Comparison of ENCODE assay signal across 10 mouse cellular contexts in the genomic region with DNA sequence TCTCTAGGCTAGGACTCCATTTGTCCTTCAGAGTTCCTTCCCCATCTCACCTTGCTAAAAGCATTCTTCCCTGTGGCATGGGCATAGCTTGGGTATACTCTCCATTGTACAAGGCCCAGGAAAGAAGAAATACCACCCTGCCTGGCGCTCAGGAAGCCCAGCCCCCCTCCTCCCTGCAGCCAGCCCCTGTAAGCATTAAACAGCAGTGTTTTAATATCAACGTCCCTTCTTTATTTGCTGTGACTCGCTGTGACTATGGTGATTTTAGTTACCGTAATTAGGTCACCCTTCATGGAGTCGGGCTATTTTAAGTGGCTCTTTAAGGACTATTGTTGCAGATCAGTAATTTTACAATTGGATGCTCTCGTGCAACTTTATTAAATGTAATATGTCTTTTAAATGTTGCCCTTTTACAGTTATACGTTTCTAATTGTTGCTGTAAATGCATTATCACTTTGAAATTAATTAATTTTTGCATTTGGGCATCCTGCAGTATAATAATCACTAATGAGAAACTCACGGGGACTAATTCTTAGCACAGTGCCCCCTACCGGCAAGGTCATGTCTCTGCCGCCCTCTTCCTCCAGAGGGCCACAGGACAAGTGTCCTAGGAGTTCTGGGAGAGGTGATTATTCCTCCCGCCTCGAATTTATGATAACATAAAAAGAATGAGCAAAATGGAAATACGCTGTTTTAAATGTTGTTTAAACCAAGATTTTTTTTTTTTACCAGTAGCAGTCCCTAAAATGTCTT.
DNase-seq lines count a peak whose midpoint lies in the region; ATAC-seq and TF ChIP-seq lines count a peak whose summit lies in the region.
"Had no signal": no experiment of that assay in that cellular context is flagged by ENCODE, and none has a peak within 500 bp of the region (broad histone marks: within the 10 kb centered on the region; RNA-seq: fewer than 3 reads in every experiment).

No protein-coding gene starts in this region.

- peak; percentile 79 for TF ChIP-seq CTCF in heart, adult 2 months (IDR thresholded peaks at IDR 0.05)

- ATAC-seq in hindbrain, embryonic 12.5 days (ENCODE audit: low FRiP score) = no peak

- intact Hi-C loops in heart, adult 2 months (cut with DNase I) = loop anchor here (1.0 to 2.0 kb wide), 2 partner anchors 174 to 263 kb away; no protein-coding TSS in a partner anchor
- intact Hi-C loops in heart, postnatal 25 days (cut with DNase I) = loop anchor here (2.0 kb wide), 1 partner anchor 263 kb away; no protein-coding TSS in a partner anchor

- 67% methylated on average over 13 of the region's 13 CpGs for WGBS in heart, adult 2 months
- WGBS in hindbrain, embryonic 12.5 days = 63% methylated on average over 13 of the region's 13 CpGs

- H3K27ac ChIP-seq in heart, adult 2 months = no peak overlapping the region
- H3K27ac ChIP-seq in hindbrain, embryonic 12.5 days = no peak overlapping the region
- H3K27ac ChIP-seq: heart, embryonic 13.5 days; macrophage had no signal

- no peak for TF ChIP-seq EP300 in heart, adult 2 months (IDR thresholded peaks at IDR 0.05; ENCODE audit: insufficient read depth, low read depth, low read length)

- peak in 1 of 2 experiments; percentile 26 for DNase-seq in heart, adult 2 months
- DNase-seq in heart, postnatal 25 days (ENCODE audit: low spot score) = no peak
- DNase-seq in right cerebral cortex, postnatal 4 days = peak; percentile 16
- no peak for DNase-seq in right cerebral cortex, postnatal 25 days
- DNase-seq in cerebellum, postnatal 14 days = peak; percentile 50 to 57
- peak; percentile 25 for DNase-seq in splenic B cell, adult 2 months (ENCODE audit: low read depth, low spot score)
- no peak for DNase-seq in c-Kit-positive CD71-positive TER-119-positive erythroid progenitor cells, embryonic 14.5 days (ENCODE audit: low spot score)

- H3K4me1 ChIP-seq in heart, adult 2 months (ENCODE audit: control insufficient read depth, insufficient read depth, low read length) = no peaks in the 10 kb centered on the region
- H3K4me1 ChIP-seq in hindbrain, embryonic 12.5 days = no peaks in the 10 kb centered on the region
- H3K4me1 ChIP-seq: heart, embryonic 13.5 days had no signal

- no peak overlapping the region for H3K9ac ChIP-seq in heart, adult 2 months (ENCODE audit: low read depth, low read length)
- no peak overlapping the region for H3K9ac ChIP-seq in hindbrain, embryonic 12.5 days
- H3K9ac ChIP-seq: heart, embryonic 13.5 days had no signal

- no peaks in the 10 kb centered on the region for H3K79me2 ChIP-seq in heart, adult 2 months (replicated peaks; ENCODE audit: control insufficient read depth, insufficient read depth, low read length)

- H3K9me3 ChIP-seq in hindbrain, embryonic 12.5 days (replicated peaks) = no peaks in the 10 kb centered on the region
- H3K9me3 ChIP-seq: heart, embryonic 13.5 days had no signal

- no peaks in the 10 kb centered on the region for H3K27me3 ChIP-seq in heart, adult 2 months (ENCODE audit: control insufficient read depth, insufficient read depth, low read length)
- H3K27me3 ChIP-seq in splenic B cell, adult 2 months (ENCODE audit: control insufficient read depth, insufficient read depth, low read length, poor library complexity, severe bottlenecking) = no peaks in the 10 kb centered on the region
- H3K27me3 ChIP-seq in hindbrain, embryonic 12.5 days = no peaks in the 10 kb centered on the region
- H3K27me3 ChIP-seq: heart, embryonic 13.5 days had no signal

- no peak overlapping the region for H3K4me2 ChIP-seq in hindbrain, embryonic 12.5 days (replicated peaks)
- H3K4me2 ChIP-seq: heart, embryonic 13.5 days had no signal

- no peak overlapping the region for H3K4me3 ChIP-seq in heart, adult 2 months
- H3K4me3 ChIP-seq in hindbrain, embryonic 12.5 days = no peak overlapping the region
- H3K4me3 ChIP-seq: heart, embryonic 13.5 days had no signal

- TF ChIP-seq POLR2A in heart, adult 2 months (IDR thresholded peaks at IDR 0.05; ENCODE audit: insufficient read depth, low read depth, low read length) = no peak

- H3K36me3 ChIP-seq in heart, adult 2 months (ENCODE audit: control insufficient read depth, insufficient read depth, low read length) = no peaks in the 10 kb centered on the region
- no peaks in the 10 kb centered on the region for H3K36me3 ChIP-seq in splenic B cell, adult 2 months (ENCODE audit: control insufficient read depth, insufficient read depth, low read length, poor library complexity, severe bottlenecking)
- no peaks in the 10 kb centered on the region for H3K36me3 ChIP-seq in hindbrain, embryonic 12.5 days

Comparison
In these comparisons a context has a peak if more than half of its experiments do, and no peak if none do; other contexts are left out.
1. DNase-seq: peak in right cerebral cortex, postnatal 4 days (single experiment), cerebellum, postnatal 14 days (2 of 2) and splenic B cell, adult 2 months (single experiment); none in heart, postnatal 25 days (single experiment), right cerebral cortex, postnatal 25 days (single experiment) and c-Kit-positive CD71-positive TER-119-positive erythroid progenitor cells, embryonic 14.5 days (single experiment).